Mouse (Mus musculus) heart, embryonic 13.5 days (tissue): ENCODE data around the gene Atp23. TPM values are rescaled to one million over a fixed set of nuclear protein-coding genes. Genes with fewer than 3 reads are reported as not detected.
A peak's percentile ranks its signal among the peaks of the same experiment; 100 is the strongest.

ENCODE experiments used
- ATAC-seq: fragments of 200-750 bp; cut with Nextera tagmentation; 2 replicates; pipeline ENCODE4 v1.8.0; 2017; ENCODE audit warnings: moderate TSS enrichment; ENCODE audit not compliant: insufficient number of reproducible peaks, low FRiP score, low TSS enrichment; ENCODE audit errors: extremely low read depth
- H3K27ac ChIP-seq: fragments of 300-500 bp; sonication (generic); replicated peaks from 2 replicates; pipeline ENCODE4 v1.5.1; 2015; ENCODE audit warnings: moderate library complexity, mild to moderate bottlenecking, inconsistent platforms
- H3K27me3 ChIP-seq: fragments of 300-500 bp; sonication (generic); replicated peaks from 2 replicates; pipeline ENCODE4 v1.6.1; 2015; ENCODE audit warnings: mild to moderate bottlenecking, inconsistent platforms
- H3K36me3 ChIP-seq: fragments of 300-500 bp; sonication (generic); 2 replicates; pipeline ENCODE4 v1.6.1; 2015; ENCODE audit warnings: mild to moderate bottlenecking, inconsistent platforms
- H3K4me1 ChIP-seq: fragments of 300-500 bp; sonication (generic); 2 replicates; pipeline ENCODE4 v1.6.1; 2015; ENCODE audit warnings: inconsistent platforms
- H3K4me2 ChIP-seq: fragments of 300-500 bp; sonication (generic); 2 replicates; pipeline ENCODE4 v1.6.1; 2015; ENCODE audit warnings: inconsistent platforms, mild to moderate bottlenecking, moderate library complexity
- H3K4me3 ChIP-seq: fragments of 300-500 bp; sonication (generic); 2 replicates; pipeline ENCODE4 v1.5.1; 2015; ENCODE audit warnings: moderate library complexity, mild to moderate bottlenecking, inconsistent platforms
- H3K9ac ChIP-seq: fragments of 300-500 bp; sonication (generic); 2 replicates; pipeline ENCODE4 v1.6.1; 2015; ENCODE audit warnings: inconsistent platforms, mild to moderate bottlenecking, moderate library complexity
- H3K9me3 ChIP-seq: fragments of 300-500 bp; sonication (generic); 2 replicates; pipeline ENCODE4 v1.6.1; 2016; ENCODE audit warnings: inconsistent platforms
- WGBS: fragments of 180-500 bp; shearing (Covaris S2); methylation state at CpG from one replicate; pipeline ENCODE4 v1.1.7; 2015; ENCODE audit warnings: mixed read lengths; 5-methylcytosine and 5-hydroxymethylcytosine counted together
- polyA plus RNA-seq: library from polyadenylated mRNA; unstranded; fragments of >200 nt; fragmentation: Nextera tagmentation; extraction: Ambion mirVana; gene quantifications from 2 replicates; pipeline ENCODE4 v1.2.1, GENCODE M21; 2015

Atp23 gene
- polyA plus RNA-seq, 1 experiment from 2014 or later: 6.4 TPM

GRCm38 (mm10) chr10:126869372-126870318 is 31.5 kb downstream of the Atp23 start:
- WGBS: 23% methylated on average over 23 of the region's 23 CpGs
- peak overlapping the region; percentile 58 for H3K4me2 ChIP-seq
- H3K36me3 ChIP-seq: no peaks in the 10 kb centered on the region
- H3K27ac ChIP-seq: no peak overlapping the region
- no peak for ATAC-seq
- peak overlapping the region; percentile 26 for H3K4me3 ChIP-seq
- 0 out of 2 replicates have a peak, but pooled peaks cover 5% of the 10 kb centered on the region for H3K27me3 ChIP-seq
- no peaks in the 10 kb centered on the region for H3K9me3 ChIP-seq
- H3K9ac ChIP-seq: peak overlapping the region; percentile 58
- H3K4me1 ChIP-seq: no peaks in the 10 kb centered on the region

DNA sequence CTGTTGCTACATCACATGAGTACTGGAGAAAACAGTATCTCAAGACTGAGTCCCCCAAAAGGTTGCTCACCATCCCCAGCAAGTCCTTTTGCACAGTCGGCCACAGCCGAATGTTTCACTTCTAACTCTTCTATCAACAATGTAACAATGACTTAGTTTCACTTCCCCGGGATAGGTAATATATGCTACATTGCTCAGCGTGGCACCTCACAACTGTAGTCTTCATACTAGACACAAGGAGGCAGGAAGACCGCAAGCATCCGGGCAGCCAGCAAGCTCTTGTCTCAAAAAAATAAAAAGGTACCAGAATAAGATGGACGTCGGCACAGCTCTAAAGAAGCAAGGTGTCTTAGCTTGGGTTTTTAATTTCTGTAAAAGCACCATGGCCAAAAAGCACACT is 35.9 kb downstream of the Atp23 start:
- no peak overlapping the region for H3K4me2 ChIP-seq
- H3K9me3 ChIP-seq: no peaks in the 10 kb centered on the region
- no peaks in the 10 kb centered on the region for H3K36me3 ChIP-seq
- 0 out of 2 replicates have a peak, but pooled peaks cover 5% of the 10 kb centered on the region for H3K27me3 ChIP-seq
- no peaks in the 10 kb centered on the region for H3K4me1 ChIP-seq
- no peak overlapping the region for H3K9ac ChIP-seq
- H3K4me3 ChIP-seq: no peak overlapping the region
- H3K27ac ChIP-seq: no peak overlapping the region
- ATAC-seq: no peak
- WGBS: 81% methylated on average over 8 of the region's 8 CpGs

GRCm38 (mm10) chr10:126862193-126862592 is 39.0 kb downstream of the Atp23 start:
- no peaks in the 10 kb centered on the region for H3K27me3 ChIP-seq
- no peak overlapping the region for H3K9ac ChIP-seq
- 73% methylated on average over 12 of the region's 12 CpGs for WGBS
- H3K4me2 ChIP-seq: no peak overlapping the region
- H3K9me3 ChIP-seq: no peaks in the 10 kb centered on the region
- ATAC-seq: no peak
- no peaks in the 10 kb centered on the region for H3K4me1 ChIP-seq
- H3K36me3 ChIP-seq: no peaks in the 10 kb centered on the region
- no peak overlapping the region for H3K27ac ChIP-seq
- H3K4me3 ChIP-seq: no peak overlapping the region

DNA sequence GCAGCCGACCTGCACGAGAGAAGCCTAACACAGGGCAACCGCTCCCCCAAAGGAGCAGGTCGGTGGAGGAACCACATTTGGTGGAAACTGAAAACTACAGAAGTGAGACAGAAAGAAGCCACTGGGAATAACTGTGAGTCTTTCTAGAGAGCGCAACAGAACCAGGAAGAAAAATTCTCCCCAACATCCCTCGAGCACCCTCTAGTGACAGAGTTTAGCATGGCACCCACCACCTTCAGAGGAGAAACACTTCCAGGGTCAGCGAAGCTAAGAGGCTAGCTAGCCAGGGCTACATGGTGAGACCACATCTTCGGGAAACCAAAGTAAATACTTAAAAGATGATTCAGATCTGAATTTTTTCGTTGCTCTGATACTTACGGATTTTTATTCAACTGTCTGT is 47.9 kb downstream of the Atp23 start:
- H3K9me3 ChIP-seq: peaks cover 4% of the 10 kb centered on the region; the same call in 1 of the 2 replicates
- 72% methylated on average over 10 of the region's 10 CpGs for WGBS
- H3K27ac ChIP-seq: no peak overlapping the region
- H3K9ac ChIP-seq: no peak overlapping the region
- H3K27me3 ChIP-seq: no peaks in the 10 kb centered on the region
- no peak overlapping the region for H3K4me2 ChIP-seq
- no peak for ATAC-seq
- 0 out of 2 replicates have a peak, but pooled peaks cover 4% of the 10 kb centered on the region for H3K4me1 ChIP-seq
- no peaks in the 10 kb centered on the region for H3K36me3 ChIP-seq
- H3K4me3 ChIP-seq: no peak overlapping the region

DNA sequence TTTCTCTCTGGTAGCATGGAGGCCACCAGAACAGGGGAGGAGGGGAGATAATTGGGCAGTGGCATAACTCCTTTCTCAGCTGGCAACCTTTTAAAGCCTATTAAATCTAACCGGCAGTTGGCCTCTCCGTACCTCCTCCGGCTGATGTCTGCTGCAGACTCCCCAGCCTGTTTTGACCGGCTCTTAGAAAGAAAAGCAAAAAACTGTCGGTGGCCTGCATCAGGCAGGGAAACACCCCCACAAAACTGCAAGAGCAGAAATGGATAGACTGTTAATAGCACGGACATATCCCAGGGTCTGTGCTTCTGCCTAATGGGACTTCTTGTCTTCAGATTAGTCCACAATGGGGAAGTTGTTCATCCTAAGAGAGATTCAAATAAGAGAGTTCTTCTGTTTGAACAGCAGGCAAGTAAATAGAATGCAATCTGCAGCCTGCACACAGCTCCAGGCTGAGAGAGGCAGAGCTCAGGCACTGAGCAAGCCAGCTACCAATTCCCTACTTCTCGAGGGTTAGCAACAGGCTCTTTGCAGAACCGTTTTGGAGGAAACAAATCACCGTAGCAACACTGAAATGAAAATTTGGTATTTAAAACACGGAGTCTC is 55.7 kb downstream of the Atp23 start:
- ATAC-seq: no peak
- H3K4me2 ChIP-seq: peak overlapping the region; percentile 55
- H3K9ac ChIP-seq: no peak overlapping the region
- peaks cover 8% of the 10 kb centered on the region; the same call in 1 of the 2 replicates for H3K4me1 ChIP-seq
- no peak overlapping the region for H3K27ac ChIP-seq
- 41% methylated on average over 10 of the region's 10 CpGs for WGBS
- peaks cover 4% of the 10 kb centered on the region; the same call in 1 of the 2 replicates for H3K9me3 ChIP-seq
- 0 out of 2 replicates have a peak overlapping the region, but pooled peaks have one; percentile 12 for H3K4me3 ChIP-seq
- H3K27me3 ChIP-seq: no peaks in the 10 kb centered on the region
- no peaks in the 10 kb centered on the region for H3K36me3 ChIP-seq

DNA sequence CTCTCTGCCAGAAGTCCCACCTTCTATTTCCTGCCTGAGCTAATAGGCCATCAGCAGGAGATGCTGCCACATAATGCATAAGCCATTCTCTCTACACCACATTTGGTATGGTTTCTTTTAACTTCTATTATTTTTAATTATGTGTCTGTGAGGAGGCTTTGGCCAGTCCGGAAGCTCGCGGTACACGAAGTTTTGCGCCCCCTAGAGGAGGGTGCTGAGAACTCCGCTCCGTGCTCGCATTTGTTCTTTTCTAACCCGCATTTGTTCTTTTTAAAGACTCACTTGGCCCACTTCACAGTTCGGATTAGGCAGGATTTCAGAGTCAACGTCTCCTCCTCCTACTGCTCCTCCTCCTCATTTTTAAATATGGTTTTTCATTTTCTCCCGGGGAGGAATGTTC is 56.5 kb downstream of the Atp23 start:
- no peak overlapping the region for H3K9ac ChIP-seq
- H3K9me3 ChIP-seq: peaks cover 2% of the 10 kb centered on the region; the same call in 1 of the 2 replicates
- H3K27ac ChIP-seq: no peak overlapping the region
- 32% methylated on average over 12 of the region's 12 CpGs for WGBS
- peak overlapping the region; percentile 55 for H3K4me2 ChIP-seq
- peaks cover 8% of the 10 kb centered on the region; the same call in 1 of the 2 replicates for H3K4me1 ChIP-seq
- H3K36me3 ChIP-seq: no peaks in the 10 kb centered on the region
- no peak for ATAC-seq
- peak overlapping the region; percentile 11; the same call in 1 of the 2 replicates for H3K4me3 ChIP-seq
- H3K27me3 ChIP-seq: no peaks in the 10 kb centered on the region

- ATAC-seq: no peak
- Histone ChIP-seq H3K4me3 (no peak overlapping the region), H3K36me3 (no peaks in the 10 kb centered on the region), H3K27ac (no peak overlapping the region), H3K4me1 (0 out of 2 replicates have a peak, but pooled peaks cover 1% of the 10 kb centered on the region), H3K4me2 (no peak overlapping the region), H3K9ac (no peak overlapping the region), H3K27me3 (no peaks in the 10 kb centered on the region), H3K9me3 (no peaks in the 10 kb centered on the region)
These were observed 60.9 kb downstream of the Atp23 start for GRCm38 (mm10) chr10:126840266-126840665.

GRCm38 (mm10) chr10:126833006-126833405 is 68.1 kb downstream of the Atp23 start:
- no peak for ATAC-seq
- Histone ChIP-seq H3K4me2 (no peak overlapping the region), H3K4me1 (no peaks in the 10 kb centered on the region), H3K9ac (no peak overlapping the region), H3K27me3 (no peaks in the 10 kb centered on the region), H3K4me3 (no peak overlapping the region), H3K27ac (no peak overlapping the region), H3K36me3 (no peaks in the 10 kb centered on the region), H3K9me3 (no peaks in the 10 kb centered on the region)
- 36% methylated on average over 5 of the region's 5 CpGs for WGBS

DNA sequence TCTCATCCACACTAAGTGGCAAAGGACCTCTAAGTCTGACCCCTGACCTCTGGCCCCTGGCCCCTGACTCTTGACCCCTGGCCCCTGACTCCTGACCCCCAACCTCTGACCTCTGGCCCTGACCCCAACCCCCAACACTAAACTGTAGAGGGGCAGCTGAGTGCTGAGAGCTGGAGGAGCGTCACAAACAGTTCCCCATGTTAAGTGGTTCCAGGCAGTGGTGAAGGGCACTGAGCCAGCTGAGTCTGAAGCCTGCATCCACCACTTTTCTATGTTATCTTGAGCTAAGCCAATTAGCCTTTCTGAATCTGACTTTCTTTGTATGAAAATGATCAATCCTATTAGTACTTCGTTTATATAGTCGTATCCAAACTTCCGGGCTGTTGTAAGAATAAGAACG is 69.8 kb downstream of the Atp23 start:
- H3K27me3 ChIP-seq: no peaks in the 10 kb centered on the region
- no peaks in the 10 kb centered on the region for H3K36me3 ChIP-seq
- H3K9ac ChIP-seq: no peak overlapping the region
- H3K9me3 ChIP-seq: no peaks in the 10 kb centered on the region
- H3K4me2 ChIP-seq: no peak overlapping the region
- no peak overlapping the region for H3K27ac ChIP-seq
- WGBS: 74% methylated on average over 5 of the region's 5 CpGs
- no peak overlapping the region for H3K4me3 ChIP-seq
- H3K4me1 ChIP-seq: no peaks in the 10 kb centered on the region
- ATAC-seq: no peak

- Histone ChIP-seq H3K4me3 (no peak overlapping the region), H3K9me3 (no peaks in the 10 kb centered on the region), H3K4me1 (no peaks in the 10 kb centered on the region), H3K36me3 (no peaks in the 10 kb centered on the region), H3K4me2 (no peak overlapping the region), H3K27ac (no peak overlapping the region), H3K9ac (no peak overlapping the region), H3K27me3 (no peaks in the 10 kb centered on the region)
- 67% methylated on average over 7 of the region's 7 CpGs for WGBS
- ATAC-seq: no peak
These were observed 72.5 kb downstream of the Atp23 start for GRCm38 (mm10) chr10:126828618-126829017.

DNA sequence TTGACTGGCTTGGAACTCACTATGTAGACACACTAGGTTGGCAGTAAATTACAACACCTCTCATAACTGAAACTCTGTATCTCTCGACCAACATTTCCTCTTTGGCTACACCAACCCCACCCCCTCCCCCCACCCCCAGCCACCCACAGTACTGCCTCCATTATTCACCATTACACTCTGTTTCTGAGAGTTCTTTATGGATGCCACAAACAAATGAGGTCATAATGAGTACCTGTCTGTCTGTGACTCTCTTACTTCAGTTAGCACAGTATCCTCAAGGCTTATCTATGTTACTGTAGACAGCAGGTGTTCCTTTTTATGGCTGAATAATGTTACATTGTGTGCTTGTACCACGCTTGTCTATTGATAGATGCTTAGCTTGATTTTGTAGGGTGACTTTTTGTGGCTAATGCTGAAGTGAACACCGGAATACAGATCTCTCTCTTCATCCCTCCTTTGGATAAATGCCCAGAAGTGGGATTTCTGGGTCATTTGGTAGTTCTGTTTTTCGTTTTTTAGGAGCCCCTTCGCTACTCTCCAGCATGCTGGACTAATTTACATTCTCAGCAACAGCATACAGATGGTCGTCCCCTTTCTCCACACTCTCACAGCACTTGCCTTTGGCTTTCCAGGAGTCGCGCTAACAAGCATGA is 73.1 kb downstream of the Atp23 start:
- Histone ChIP-seq H3K9ac (no peak overlapping the region), H3K9me3 (no peaks in the 10 kb centered on the region), H3K36me3 (no peaks in the 10 kb centered on the region), H3K27ac (no peak overlapping the region), H3K27me3 (no peaks in the 10 kb centered on the region), H3K4me3 (no peak overlapping the region), H3K4me1 (no peaks in the 10 kb centered on the region), H3K4me2 (no peak overlapping the region)
- no peak for ATAC-seq
- 67% methylated on average over 8 of the region's 8 CpGs for WGBS
